Mouse (Mus musculus): ENCODE data around the gene Smc1a. TPM values are rescaled to one million over a fixed set of nuclear protein-coding genes. Genes with fewer than 3 reads are reported as not detected.
A peak's percentile ranks its signal among the peaks of the same experiment; 100 is the strongest.

The Smc1a gene
- 10 to 100 TPM; 48.1 to 53.8 TPM for total RNA-seq (2021)

GRCm38 (mm10) chrX:152016151-152017145 lies at the start of gene Smc1a, which contains the start of gene Ribc1:
TSS of gene Smc1a (plus strand) at chrX:152016428.
TSS of gene Ribc1 (minus strand) at chrX:152016295.
- DNase-seq (ENCODE audit: extremely low spot score in 1 of 2, low spot score in 1 of 2) = peak; percentile 56 to 68

GRCm38 (mm10) chrX:151999006-151999710 lies 17.1 kb upstream of the Smc1a start:
- no peak for DNase-seq (ENCODE audit: extremely low spot score in 1 of 2, low spot score in 1 of 2)

GRCm38 (mm10) chrX:152001182-152001684 lies 15.0 kb upstream of the Smc1a start:
- DNase-seq (ENCODE audit: extremely low spot score in 1 of 2, low spot score in 1 of 2) = no peak

GRCm38 (mm10) chrX:152001737-152002710 lies 14.2 kb upstream of the Smc1a start, which contains the start of gene Hsd17b10:
TSS of gene Hsd17b10 (plus strand) at chrX:152001845.
- DNase-seq (ENCODE audit: extremely low spot score in 1 of 2, low spot score in 1 of 2) = peak; percentile 42 to 62

- DNase-seq (ENCODE audit: extremely low spot score in 1 of 2, low spot score in 1 of 2) = no peak
These were observed 13.4 kb upstream of the Smc1a start for GRCm38 (mm10) chrX:152002865-152003264.

- DNase-seq (ENCODE audit: extremely low spot score in 1 of 2, low spot score in 1 of 2) = no peak
These were observed 8.4 kb upstream of the Smc1a start for GRCm38 (mm10) chrX:152007863-152008262.

GRCm38 (mm10) chrX:152015752-152016150 lies 477 bp upstream of the Smc1a start:
- DNase-seq (ENCODE audit: extremely low spot score in 1 of 2, low spot score in 1 of 2) = no peak

GRCm38 (mm10) chrX:152017186-152017585 lies 958 bp downstream of the Smc1a start:
- no peak for DNase-seq (ENCODE audit: extremely low spot score in 1 of 2, low spot score in 1 of 2)

GRCm38 (mm10) chrX:152019294-152019693 lies 3.1 kb downstream of the Smc1a start:
- no peak for DNase-seq (ENCODE audit: extremely low spot score in 1 of 2, low spot score in 1 of 2)

GRCm38 (mm10) chrX:152039865-152040264 lies 23.6 kb downstream of the Smc1a start:
- no peak for DNase-seq (ENCODE audit: extremely low spot score in 1 of 2, low spot score in 1 of 2)

- DNase-seq (ENCODE audit: extremely low spot score in 1 of 2, low spot score in 1 of 2) = no peak
These were observed 31.0 kb downstream of the Smc1a start for GRCm38 (mm10) chrX:152047230-152047629.

- DNase-seq (ENCODE audit: extremely low spot score in 1 of 2, low spot score in 1 of 2) = no peak
These were observed 36.3 kb downstream of the Smc1a start for GRCm38 (mm10) chrX:152052546-152052945.

- DNase-seq (ENCODE audit: extremely low spot score in 1 of 2, low spot score in 1 of 2) = no peak
These were observed 37.9 kb downstream of the Smc1a start for GRCm38 (mm10) chrX:152054094-152054493.

- no peak for DNase-seq (ENCODE audit: extremely low spot score in 1 of 2, low spot score in 1 of 2)
These were observed 49.4 kb downstream of the Smc1a start for GRCm38 (mm10) chrX:152065674-152066073.

GRCm38 (mm10) chrX:152067789-152068188 lies 51.6 kb downstream of the Smc1a start:
- no peak for DNase-seq (ENCODE audit: extremely low spot score in 1 of 2, low spot score in 1 of 2)

GRCm38 (mm10) chrX:152089832-152090614 lies 73.8 kb downstream of the Smc1a start:
- peak; percentile 40 to 64 for DNase-seq (ENCODE audit: extremely low spot score in 1 of 2, low spot score in 1 of 2)

GRCm38 (mm10) chrX:152097572-152097971 lies 81.3 kb downstream of the Smc1a start:
- DNase-seq (ENCODE audit: extremely low spot score in 1 of 2, low spot score in 1 of 2) = no peak
